ENCODE assay signal across 9 mouse cellular contexts in genomic region chr12:51594030-51594470, GRCm38 (mm10). TPM values are rescaled to one million over a fixed set of nuclear protein-coding genes. Genes with fewer than 3 reads are reported as not detected.
DNase-seq lines count a peak whose midpoint lies in the region; ATAC-seq and TF ChIP-seq lines count a peak whose summit lies in the region.
"Had no signal": no experiment of that assay in that cellular context is flagged by ENCODE, and none has a peak within 500 bp of the region (broad histone marks: within the 10 kb centered on the region; RNA-seq: fewer than 3 reads in every experiment).

No protein-coding gene starts in this region.

- H3K9ac ChIP-seq in ES-Bruce4 (ENCODE audit: low read depth, poor library complexity, severe bottlenecking): peak overlapping the region; percentile 45
- peak overlapping the region; percentile 71 for H3K9ac ChIP-seq in forebrain, embryonic 14.5 days (ENCODE audit: low read length)
- no peak overlapping the region for H3K9ac ChIP-seq in liver, embryonic 14.5 days (replicated peaks)

- no peak for DNase-seq in heart, embryonic 10.5 days (ENCODE audit: low spot score)
- no peak for DNase-seq in heart, adult 8-10 months (ENCODE audit: low spot score)
- no peak for DNase-seq in forebrain, embryonic 14.5 days (ENCODE audit: low spot score)
- no peak for DNase-seq in liver, embryonic 14.5 days (ENCODE audit: low read depth in 3 of 3, low spot score in 3 of 3)
- no peak for DNase-seq in adrenal gland, postnatal 36 days
- DNase-seq in layer of hippocampus, postnatal 14 days (ENCODE audit: low spot score in 2 of 2): no peak
- DNase-seq in cerebellum, postnatal 10 days: no peak

- no peak overlapping the region for H3K27ac ChIP-seq in heart, embryonic 10.5 days
- H3K27ac ChIP-seq in ES-Bruce4 (ENCODE audit: insufficient read depth, low read length): no peak overlapping the region
- H3K27ac ChIP-seq in forebrain, embryonic 14.5 days (ENCODE audit: low read depth, low read length): no peak overlapping the region
- H3K27ac ChIP-seq in liver, embryonic 14.5 days: no peak overlapping the region

- 0 out of 2 replicates have a peak, but pooled peaks have one; percentile 27 for ATAC-seq in forebrain, embryonic 14.5 days
- ATAC-seq in liver, embryonic 14.5 days (ENCODE audit: insufficient read depth): no peak

- H3K4me3 ChIP-seq in heart, embryonic 10.5 days: peak overlapping the region; percentile 78
- H3K4me3 ChIP-seq in ES-Bruce4 (ENCODE audit: low read depth, low read length): peak overlapping the region; percentile 81
- H3K4me3 ChIP-seq in forebrain, embryonic 14.5 days (ENCODE audit: low read depth, low read length): peak overlapping the region; percentile 68
- H3K4me3 ChIP-seq in liver, embryonic 14.5 days (ENCODE audit: insufficient read depth in 1 of 2, low read depth in 2 of 2, low read length in 2 of 2): peak overlapping the region; percentile 12 to 41; a peak in 3 of 4 replicates

- H3K36me3 ChIP-seq in heart, embryonic 10.5 days: no peaks in the 10 kb centered on the region
- no peaks in the 10 kb centered on the region for H3K36me3 ChIP-seq in ES-Bruce4 (ENCODE audit: control insufficient read depth, insufficient read depth, low read length, poor library complexity, severe bottlenecking)
- H3K36me3 ChIP-seq in forebrain, embryonic 14.5 days (ENCODE audit: control insufficient read depth, insufficient read depth, low read length): no peaks in the 10 kb centered on the region
- H3K36me3 ChIP-seq in liver, embryonic 14.5 days (replicated peaks; ENCODE audit: control insufficient read depth, insufficient read depth, low read depth): no peaks in the 10 kb centered on the region

- no peak for TF ChIP-seq CTCF in ES-Bruce4 (IDR thresholded peaks at IDR 0.05; ENCODE audit: low read depth, low read length)
- no peak for TF ChIP-seq CTCF in liver, embryonic 14.5 days (IDR thresholded peaks at IDR 0.05; ENCODE audit: low read depth)

- peak overlapping the region; percentile 99 for H3K4me2 ChIP-seq in forebrain, embryonic 14.5 days (ENCODE audit: low read length)
- H3K4me2 ChIP-seq in liver, embryonic 14.5 days (ENCODE audit: low read depth): peak overlapping the region; percentile 55

- 2% methylated on average over 18 of the region's 18 CpGs for WGBS in heart, embryonic 10.5 days
- 1% methylated on average over 18 of the region's 18 CpGs for WGBS in forebrain, embryonic 14.5 days
- 3% methylated on average over 18 of the region's 18 CpGs for whole genome bisulfite sequencing in liver, embryonic 14.5 days (ENCODE audit: insufficient replicate concordance)

- no peaks in the 10 kb centered on the region for H3K9me3 ChIP-seq in heart, embryonic 10.5 days
- H3K9me3 ChIP-seq in ES-Bruce4 (replicated peaks; ENCODE audit: control insufficient read depth, insufficient read depth, low read length, poor library complexity, severe bottlenecking): no peaks in the 10 kb centered on the region
- H3K9me3 ChIP-seq in forebrain, embryonic 14.5 days (replicated peaks; ENCODE audit: control insufficient read depth, low read length): no peaks in the 10 kb centered on the region
- no peaks in the 10 kb centered on the region for H3K9me3 ChIP-seq in liver, embryonic 14.5 days (ENCODE audit: control insufficient read depth, low read length)

- H3K27me3 ChIP-seq in heart, embryonic 10.5 days (ENCODE audit: insufficient read depth, poor library complexity, severe bottlenecking): peaks cover 53% of the 10 kb centered on the region
- H3K27me3 ChIP-seq in ES-Bruce4 (ENCODE audit: control insufficient read depth, insufficient read depth, low read length, poor library complexity, severe bottlenecking): peaks cover 14% of the 10 kb centered on the region
- peaks cover 21% of the 10 kb centered on the region for H3K27me3 ChIP-seq in forebrain, embryonic 14.5 days (replicated peaks; ENCODE audit: control insufficient read depth, insufficient read depth, low read length)
- H3K27me3 ChIP-seq in liver, embryonic 14.5 days (ENCODE audit: control insufficient read depth, insufficient read depth, low read length): peaks cover 48% of the 10 kb centered on the region

- no peak for TF ChIP-seq EP300 in ES-Bruce4 (IDR thresholded peaks at IDR 0.05; ENCODE audit: insufficient read depth, low read depth, low read length)
- TF ChIP-seq EP300 in liver, embryonic 14.5 days (IDR thresholded peaks at IDR 0.05; ENCODE audit: low read depth): no peak

- TF ChIP-seq POLR2A in ES-Bruce4 (IDR thresholded peaks at IDR 0.05; ENCODE audit: insufficient read depth, low read length): no peak

- peaks cover 13% of the 10 kb centered on the region for H3K4me1 ChIP-seq in heart, embryonic 10.5 days
- no peaks in the 10 kb centered on the region for H3K4me1 ChIP-seq in ES-Bruce4 (ENCODE audit: control insufficient read depth, insufficient read depth, low read length)
- H3K4me1 ChIP-seq in forebrain, embryonic 14.5 days (ENCODE audit: control insufficient read depth, insufficient read depth, low read length): 0 out of 2 replicates have a peak, but pooled peaks cover 2% of the 10 kb centered on the region
- H3K4me1 ChIP-seq in liver, embryonic 14.5 days (replicated peaks; ENCODE audit: control insufficient read depth in 2 of 2, insufficient read depth in 2 of 2, low read length in 1 of 2): no peaks in the 10 kb centered on the region

RNA-seq across cellular contexts. Expression of gene Coch, which starts 0.9 kb away (rescaled TPM):
- 1.6 and 2.8 TPM in 2 replicates for polyA plus RNA-seq in heart, embryonic 10.5 days (2016; fragmentation: Nextera tagmentation; extraction: Ambion mirVana)
- under 1 TPM; 0.16 to 0.94 (median 0.27) TPM for total RNA-seq in heart, adult 8-10 months (2022)
- 3.1 and 4.3 TPM in 2 replicates for polyA plus RNA-seq in ES-Bruce4 (2011; ENCODE audit: insufficient read depth, insufficient read length, low read depth, missing spikeins)
- polyA plus RNA-seq in forebrain, embryonic 14.5 days (2014; fragmentation: Nextera tagmentation; extraction: Ambion mirVana): 6.2 and 8.2 TPM in 2 replicates
- 0.02 and 0.03 TPM in 2 replicates for polyA plus RNA-seq in liver, embryonic 14.5 days (2012; rRNA removed)
- 0.08 TPM in 1 of 2 replicates, not detected in the other for polyA plus RNA-seq in liver, embryonic 14.5 days (2014; fragmentation: Nextera tagmentation; extraction: Ambion mirVana)
- total RNA-seq in adrenal gland, postnatal 36 days (2021): under 1 TPM in 1 of 2 experiments, not detected in 1; 0.36 TPM
- 10 to 100 TPM; 12.8 to 12.9 TPM for total RNA-seq in layer of hippocampus, postnatal 14 days (2021)
- polyA plus RNA-seq: erythroblast, embryonic 14.5 days had no signal

Comparison
In these comparisons a context has a peak if more than half of its experiments do, and no peak if none do; other contexts are left out.
1. H3K4me3 ChIP-seq: peak in every context shown above with its lines; median percentile 81 in ES-Bruce4; 78 in heart, embryonic 10.5 days; 68 in forebrain, embryonic 14.5 days; 26 in liver, embryonic 14.5 days.